In genomic region chr16:72854809-72855503, GRCm38 (mm10) we compare ENCODE assay signal across 17 mouse cellular contexts.
"Had no signal": no experiment of that assay in that cellular context is flagged by ENCODE, and none has a peak within 500 bp of the region (broad histone marks: within the 10 kb centered on the region; RNA-seq: fewer than 3 reads in every experiment).

No protein-coding gene starts in this region.

- H3K27ac ChIP-seq: kidney, postnatal 0 days; layer of hippocampus, adult 2 months; liver, embryonic 12.5 days; liver, embryonic 15.5 days; macrophage; midbrain, embryonic 12.5 days; midbrain, embryonic 15.5 days; neural tube, embryonic 12.5 days; neural tube, embryonic 15.5 days; stomach, embryonic 15.5 days had no signal

- H3K4me2 ChIP-seq: liver, embryonic 12.5 days; liver, embryonic 15.5 days; midbrain, embryonic 12.5 days; midbrain, embryonic 15.5 days; neural tube, embryonic 12.5 days; neural tube, embryonic 15.5 days; stomach, embryonic 15.5 days had no signal

- H3K27me3 ChIP-seq: liver, embryonic 12.5 days; liver, embryonic 15.5 days; midbrain, embryonic 12.5 days; midbrain, embryonic 15.5 days; neural tube, embryonic 12.5 days; neural tube, embryonic 15.5 days; stomach, embryonic 15.5 days had no signal

- H3K36me3 ChIP-seq: liver, embryonic 12.5 days; liver, embryonic 15.5 days; midbrain, embryonic 12.5 days; midbrain, embryonic 15.5 days; neural tube, embryonic 12.5 days; neural tube, embryonic 15.5 days; stomach, embryonic 15.5 days had no signal

- DNase-seq: kidney, adult 2 months; kidney, postnatal 25 days; liver; lung, adult 18-20 months; spleen, adult 18-20 months; thymus, postnatal 25 days had no signal

- ATAC-seq: intestine, embryonic 16.5 days; liver, embryonic 12.5 days; midbrain, embryonic 15.5 days had no signal

- H3K9ac ChIP-seq: liver, embryonic 12.5 days; liver, embryonic 15.5 days; midbrain, embryonic 12.5 days; midbrain, embryonic 15.5 days; neural tube, embryonic 12.5 days; neural tube, embryonic 15.5 days; stomach, embryonic 15.5 days had no signal

- H3K9me3 ChIP-seq: liver, embryonic 12.5 days; liver, embryonic 15.5 days; midbrain, embryonic 12.5 days; midbrain, embryonic 15.5 days; neural tube, embryonic 12.5 days; neural tube, embryonic 15.5 days; stomach, embryonic 15.5 days had no signal

- H3K4me1 ChIP-seq: liver, embryonic 12.5 days; liver, embryonic 15.5 days; midbrain, embryonic 12.5 days; midbrain, embryonic 15.5 days; neural tube, embryonic 12.5 days; neural tube, embryonic 15.5 days; stomach, embryonic 15.5 days had no signal

- H3K4me3 ChIP-seq: layer of hippocampus, adult 2 months; liver, embryonic 12.5 days; liver, embryonic 15.5 days; midbrain, embryonic 12.5 days; midbrain, embryonic 15.5 days; neural tube, embryonic 12.5 days; neural tube, embryonic 15.5 days; stomach, embryonic 15.5 days had no signal
